Mouse (Mus musculus) stomach, postnatal 0 days (tissue): Measurements from ENCODE around the gene Slc24a4. TPM values are rescaled to one million over a fixed set of nuclear protein-coding genes. Genes with fewer than 3 reads are reported as not detected.
A peak's percentile ranks its signal among the peaks of the same experiment; 100 is the strongest.

ENCODE experiments used
- ATAC-seq: fragments of 200-750 bp; cut with Nextera tagmentation; 2 replicates; pipeline ENCODE4 v1.8.0; 2017; ENCODE audit not compliant: low FRiP score, low TSS enrichment
- DNase-seq: peaks from one replicate; pipeline ENCODE4 v3.0.0-alpha.2; 2016; ENCODE audit warnings: low spot score
- H3K27ac ChIP-seq: fragments of 300-500 bp; sonication (generic); replicated peaks from 2 replicates; pipeline ENCODE4 v1.5.1; 2014; ENCODE audit warnings: mild to moderate bottlenecking, control low read depth
- H3K27me3 ChIP-seq: fragments of 300-500 bp; sonication (generic); 2 replicates; pipeline ENCODE4 v1.6.1; 2014; ENCODE audit warnings: low read length; ENCODE audit not compliant: control insufficient read depth, insufficient read depth
- H3K36me3 ChIP-seq: fragments of 300-500 bp; sonication (generic); 2 replicates; pipeline ENCODE4 v1.6.1; 2014; ENCODE audit warnings: low read length, mixed read lengths; ENCODE audit not compliant: control insufficient read depth, insufficient read depth
- H3K4me1 ChIP-seq: fragments of 300-500 bp; sonication (generic); replicated peaks from 2 replicates; pipeline ENCODE4 v1.6.1; 2014; ENCODE audit warnings: antibody characterized with exemption; ENCODE audit not compliant: control insufficient read depth, insufficient read depth
- H3K4me2 ChIP-seq: fragments of 300-500 bp; sonication (generic); replicated peaks from 2 replicates; pipeline ENCODE4 v1.6.1; 2014; ENCODE audit warnings: low read depth, mild to moderate bottlenecking, control low read depth, moderate library complexity
- H3K4me3 ChIP-seq: fragments of 300-500 bp; sonication (generic); 2 replicates; pipeline ENCODE4 v1.5.1; 2014; ENCODE audit warnings: low read depth, low read length, control low read depth
- H3K9ac ChIP-seq: fragments of 300-500 bp; sonication (generic); 2 replicates; pipeline ENCODE4 v1.6.1; 2014; ENCODE audit warnings: mild to moderate bottlenecking, low read length, control low read depth, mixed read lengths
- H3K9me3 ChIP-seq: fragments of 300-500 bp; sonication (generic); 2 replicates; pipeline ENCODE4 v1.6.1; 2016; ENCODE audit warnings: low read length; ENCODE audit not compliant: control insufficient read depth
- CTCF ChIP-seq: IDR thresholded peaks from 2 replicates; pipeline ENCODE4 v1.5.1; 2016; ENCODE audit warnings: antibody characterized with exemption, low read depth, mild to moderate bottlenecking, moderate library complexity
- EP300 ChIP-seq: optimal IDR thresholded peaks from 2 replicates; pipeline ENCODE3; 2016; ENCODE audit warnings: antibody characterized with exemption
- WGBS: fragments of 180-500 bp; shearing (Covaris S2); extraction: QIAGEN DNeasy Blood & Tissue Kit; methylation state at CpG from one replicate; pipeline ENCODE4 v1.1.7; 2014; 5-methylcytosine and 5-hydroxymethylcytosine counted together
- polyA plus RNA-seq: library from polyadenylated mRNA; unstranded; fragments of >200 nt; fragmentation: Nextera tagmentation; extraction: Ambion mirVana; gene quantifications from 2 replicates; pipeline ENCODE4 v1.2.1, GENCODE M21; 2015

Gene Slc24a4
- polyA plus RNA-seq, 1 experiment from 2014 or later, result 0.28 TPM

GRCm38 (mm10) chr12:102284618-102285159, 156.2 kb downstream of the Slc24a4 start:
- H3K9me3 ChIP-seq, result no peaks in the 10 kb centered on the region
- no peak for TF ChIP-seq CTCF
- TF ChIP-seq EP300, result no peak
- no peaks in the 10 kb centered on the region for H3K27me3 ChIP-seq
- 0 out of 2 replicates have a peak overlapping the region, but pooled peaks have one; percentile 76 for H3K9ac ChIP-seq
- no peak for DNase-seq
- H3K4me1 ChIP-seq, result peaks cover 14% of the 10 kb centered on the region
- H3K36me3 ChIP-seq, result no peaks in the 10 kb centered on the region
- peak overlapping the region; percentile 64 for H3K4me3 ChIP-seq
- 27% methylated on average over 3 of the region's 3 CpGs for WGBS
- H3K27ac ChIP-seq, result peak overlapping the region; percentile 49; the same call in 1 of the 2 replicates
- no peak for ATAC-seq
- peak overlapping the region; percentile 92 for H3K4me2 ChIP-seq

- Histone ChIP-seq H3K9ac (no peak overlapping the region), H3K27ac (peak overlapping the region; percentile 49; the same call in 1 of the 2 replicates), H3K4me3 (no peak overlapping the region), H3K9me3 (no peaks in the 10 kb centered on the region), H3K4me2 (peak overlapping the region; percentile 92), H3K36me3 (no peaks in the 10 kb centered on the region), H3K4me1 (peaks cover 14% of the 10 kb centered on the region), H3K27me3 (no peaks in the 10 kb centered on the region)
- ATAC-seq, result no peak
- 64% methylated on average over 6 of the region's 6 CpGs for WGBS
- DNase-seq, result no peak
- TF ChIP-seq CTCF (no peak), EP300 (no peak)
Measured at GRCm38 (mm10) chr12:102285318-102285717, 156.8 kb downstream of the Slc24a4 start.

- no peaks in the 10 kb centered on the region for H3K27me3 ChIP-seq
- H3K9me3 ChIP-seq, result no peaks in the 10 kb centered on the region
- no peak for ATAC-seq
- H3K4me3 ChIP-seq, result no peak overlapping the region
- TF ChIP-seq CTCF (no peak), EP300 (no peak)
- peak overlapping the region; percentile 49; the same call in 1 of the 2 replicates for H3K27ac ChIP-seq
- H3K4me1 ChIP-seq, result peaks cover 14% of the 10 kb centered on the region
- peak overlapping the region; percentile 17; the same call in 1 of the 2 replicates for H3K4me2 ChIP-seq
- no peaks in the 10 kb centered on the region for H3K36me3 ChIP-seq
- 46% methylated on average over 5 of the region's 5 CpGs for WGBS
- DNase-seq, result no peak
- H3K9ac ChIP-seq, result no peak overlapping the region
Measured at GRCm38 (mm10) chr12:102285779-102286178, 157.2 kb downstream of the Slc24a4 start.

GRCm38 (mm10) chr12:102286681-102287414, 158.3 kb downstream of the Slc24a4 start:
- Histone ChIP-seq H3K4me3 (no peak overlapping the region), H3K9me3 (no peaks in the 10 kb centered on the region), H3K36me3 (no peaks in the 10 kb centered on the region), H3K27me3 (no peaks in the 10 kb centered on the region), H3K27ac (peak overlapping the region; percentile 67), H3K9ac (no peak overlapping the region), H3K4me2 (no peak overlapping the region), H3K4me1 (peaks cover 14% of the 10 kb centered on the region)
- ATAC-seq (peak; percentile 19; the same call in 1 of the 2 replicates), DNase-seq (peak; percentile 62)
- WGBS, result 34% methylated on average over 10 of the region's 10 CpGs
- no peak for TF ChIP-seq EP300
- TF ChIP-seq CTCF, result no peak

- no peak for ATAC-seq
- Histone ChIP-seq H3K4me2 (no peak overlapping the region), H3K36me3 (no peaks in the 10 kb centered on the region), H3K27me3 (no peaks in the 10 kb centered on the region), H3K27ac (peak overlapping the region; percentile 35; the same call in 1 of the 2 replicates), H3K9ac (no peak overlapping the region), H3K4me1 (peaks cover 14% of the 10 kb centered on the region), H3K9me3 (no peaks in the 10 kb centered on the region), H3K4me3 (no peak overlapping the region)
- no peak for DNase-seq
- no peak for TF ChIP-seq EP300
- no peak for TF ChIP-seq CTCF
- 62% methylated on average over 6 of the region's 6 CpGs for whole genome bisulfite sequencing
Measured at GRCm38 (mm10) chr12:102287904-102288602, 159.5 kb downstream of the Slc24a4 start.
